Mouse (Mus musculus) stomach, embryonic 15.5 days (tissue): ENCODE measurements around the gene Ehmt1. TPM values are rescaled to one million over a fixed set of nuclear protein-coding genes. Genes with fewer than 3 reads are reported as not detected.

Experiments used
- ATAC-seq: fragments of 200-750 bp; cut with Nextera tagmentation; 2 replicates; pipeline ENCODE4 v1.8.0; 2017; ENCODE audit warnings: low read depth, moderate number of reproducible peaks, moderate TSS enrichment; ENCODE audit not compliant: insufficient read depth, low FRiP score
- H3K27ac ChIP-seq: fragments of 300-500 bp; sonication (generic); 2 replicates; pipeline ENCODE4 v1.5.1; 2015; ENCODE audit warnings: mild to moderate bottlenecking, inconsistent platforms
- H3K27me3 ChIP-seq: fragments of 300-500 bp; sonication (generic); replicated peaks from 2 replicates; pipeline ENCODE4 v1.6.1; 2015; ENCODE audit warnings: inconsistent platforms
- H3K36me3 ChIP-seq: fragments of 300-500 bp; sonication (generic); 2 replicates; pipeline ENCODE4 v1.6.1; 2015; ENCODE audit warnings: inconsistent platforms
- H3K4me1 ChIP-seq: fragments of 300-500 bp; sonication (generic); 2 replicates; pipeline ENCODE4 v1.6.1; 2015; ENCODE audit warnings: inconsistent platforms
- H3K4me2 ChIP-seq: fragments of 300-500 bp; sonication (generic); 2 replicates; pipeline ENCODE4 v1.6.1; 2015; ENCODE audit warnings: mild to moderate bottlenecking, inconsistent platforms
- H3K4me3 ChIP-seq: fragments of 300-500 bp; sonication (generic); replicated peaks from 2 replicates; pipeline ENCODE4 v1.5.1; 2015; ENCODE audit warnings: inconsistent platforms
- H3K9ac ChIP-seq: fragments of 300-500 bp; sonication (generic); 2 replicates; pipeline ENCODE4 v1.6.1; 2015; ENCODE audit warnings: inconsistent platforms
- H3K9me3 ChIP-seq: fragments of 300-500 bp; sonication (generic); 2 replicates; pipeline ENCODE4 v1.6.1; 2016; ENCODE audit warnings: inconsistent platforms
- WGBS: fragments of 180-500 bp; shearing (Covaris S2); methylation state at CpG from one replicate; pipeline ENCODE4 v1.1.7; 2015; 5-methylcytosine and 5-hydroxymethylcytosine counted together
- polyA plus RNA-seq: library from polyadenylated mRNA; unstranded; fragments of >200 nt; fragmentation: Nextera tagmentation; extraction: Ambion mirVana; gene quantifications from 2 replicates; pipeline ENCODE4 v1.2.1, GENCODE M21; 2015

Gene Ehmt1
- polyA plus RNA-seq, 1 experiment from 2014 or later, result 74.2 TPM

GRCm38 (mm10) chr2:24870952-24871351 is 48.5 kb downstream of the Ehmt1 start:
- H3K4me3 ChIP-seq, result no peak overlapping the region
- no peaks in the 10 kb centered on the region for H3K9me3 ChIP-seq
- H3K36me3 ChIP-seq, result peaks cover 16% of the 10 kb centered on the region
- H3K27me3 ChIP-seq, result no peaks in the 10 kb centered on the region
- WGBS, result 90% methylated on average over 1 of the region's 1 CpGs
- no peak overlapping the region for H3K9ac ChIP-seq
- no peak overlapping the region for H3K27ac ChIP-seq
- no peak overlapping the region for H3K4me2 ChIP-seq
- H3K4me1 ChIP-seq, result no peaks in the 10 kb centered on the region
- no peak for ATAC-seq

DNA sequence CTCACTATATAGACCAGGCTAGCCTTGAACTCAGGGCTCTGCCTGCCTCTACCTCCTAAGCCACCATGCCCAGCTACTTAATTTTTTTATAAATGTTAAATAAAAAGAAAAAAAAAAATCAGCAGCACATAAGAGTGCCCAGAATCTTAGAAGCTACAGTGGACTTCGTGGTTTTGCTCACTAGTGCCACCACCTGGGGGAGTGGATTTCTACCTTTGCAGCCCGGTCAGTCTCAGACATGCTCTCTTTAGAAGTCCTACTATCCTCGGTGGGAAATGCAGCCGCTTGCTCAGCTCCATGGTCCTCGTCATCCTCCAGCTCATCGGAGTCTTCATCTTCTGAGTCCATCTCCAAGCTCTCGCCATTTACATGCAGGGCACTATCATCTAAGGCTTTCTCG is 56.4 kb downstream of the Ehmt1 start:
- Histone ChIP-seq H3K4me3 (no peak overlapping the region), H3K27ac (no peak overlapping the region), H3K4me2 (no peak overlapping the region), H3K36me3 (peaks cover 22% of the 10 kb centered on the region), H3K4me1 (no peaks in the 10 kb centered on the region), H3K27me3 (no peaks in the 10 kb centered on the region), H3K9ac (no peak overlapping the region), H3K9me3 (no peaks in the 10 kb centered on the region)
- ATAC-seq, result no peak
- 86% methylated on average over 8 of the region's 8 CpGs for WGBS

DNA sequence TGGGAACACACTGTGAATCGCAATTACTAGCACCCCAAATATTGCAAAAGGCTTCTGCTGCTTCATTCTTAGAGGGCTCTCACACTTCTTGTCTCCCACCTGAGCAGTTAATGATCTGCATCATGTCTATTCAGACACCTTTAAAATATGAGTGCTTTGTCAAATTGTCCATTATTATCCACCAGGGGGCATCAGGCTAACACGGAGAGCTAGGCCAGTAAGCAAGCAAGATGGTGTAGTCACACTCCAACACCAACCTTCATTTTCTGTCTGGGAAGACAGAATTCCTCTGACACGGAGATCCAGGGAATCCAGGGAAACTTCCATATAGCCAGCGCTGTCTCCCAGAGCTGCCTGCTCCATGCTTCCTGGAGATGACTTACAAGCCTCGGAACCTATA is 67.0 kb downstream of the Ehmt1 start:
- Histone ChIP-seq H3K36me3 (peaks cover 41% of the 10 kb centered on the region), H3K9me3 (no peaks in the 10 kb centered on the region), H3K9ac (no peak overlapping the region), H3K27me3 (no peaks in the 10 kb centered on the region), H3K4me3 (no peak overlapping the region), H3K4me1 (no peaks in the 10 kb centered on the region), H3K27ac (no peak overlapping the region), H3K4me2 (no peak overlapping the region)
- 73% methylated on average over 5 of the region's 5 CpGs for WGBS
- ATAC-seq, result no peak

DNA sequence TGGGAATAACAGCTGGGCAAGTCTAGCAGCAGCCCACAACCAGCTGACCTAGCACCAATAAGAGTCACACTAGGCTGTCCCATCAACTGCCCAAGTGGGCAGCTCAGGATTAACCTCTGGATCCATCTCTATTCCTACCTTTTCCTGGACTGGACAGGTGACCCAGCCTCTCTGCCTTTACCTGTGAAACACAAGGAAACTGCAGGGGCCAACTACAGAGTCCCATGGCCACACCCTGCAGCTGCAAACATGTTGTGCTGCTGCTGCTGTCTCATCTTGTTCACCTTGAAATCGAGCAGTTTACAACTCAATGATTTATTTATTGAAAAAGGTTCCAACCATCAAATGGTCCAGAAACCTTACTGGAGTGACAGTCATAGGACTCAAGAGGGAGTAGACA is 72.9 kb downstream of the Ehmt1 start:
- no peak overlapping the region for H3K27ac ChIP-seq
- WGBS, result 71% methylated on average over 1 of the region's 1 CpGs
- H3K27me3 ChIP-seq, result no peaks in the 10 kb centered on the region
- no peak overlapping the region for H3K4me2 ChIP-seq
- H3K4me3 ChIP-seq, result no peak overlapping the region
- H3K9ac ChIP-seq, result no peak overlapping the region
- H3K36me3 ChIP-seq, result peaks cover 18% of the 10 kb centered on the region
- no peaks in the 10 kb centered on the region for H3K4me1 ChIP-seq
- no peaks in the 10 kb centered on the region for H3K9me3 ChIP-seq
- ATAC-seq, result no peak

DNA sequence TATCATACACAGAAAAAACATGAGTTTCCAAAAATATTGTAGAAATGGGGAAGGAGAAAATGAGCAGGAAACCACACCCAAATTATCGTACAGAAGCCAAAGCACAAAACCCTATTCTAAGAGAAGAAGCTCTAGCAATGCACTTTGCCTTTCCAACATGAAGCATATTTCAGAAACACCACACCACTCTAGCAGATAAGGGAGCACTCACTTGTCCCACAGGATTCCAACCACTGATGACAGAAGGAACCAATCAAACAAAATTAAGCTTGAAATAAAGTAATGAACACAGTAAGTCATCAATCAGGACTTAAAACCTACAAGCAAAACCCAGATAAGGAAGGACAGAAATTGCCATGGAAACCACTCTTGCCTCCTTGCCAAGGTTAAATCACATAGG is 74.2 kb downstream of the Ehmt1 start:
- peaks cover 24% of the 10 kb centered on the region for H3K36me3 ChIP-seq
- H3K9me3 ChIP-seq, result no peaks in the 10 kb centered on the region
- H3K27me3 ChIP-seq, result no peaks in the 10 kb centered on the region
- no peaks in the 10 kb centered on the region for H3K4me1 ChIP-seq
- H3K9ac ChIP-seq, result no peak overlapping the region
- WGBS, result 73% methylated on average over 1 of the region's 1 CpGs
- no peak for ATAC-seq
- no peak overlapping the region for H3K4me2 ChIP-seq
- H3K27ac ChIP-seq, result no peak overlapping the region
- no peak overlapping the region for H3K4me3 ChIP-seq

GRCm38 (mm10) chr2:24830614-24831013 is 88.8 kb downstream of the Ehmt1 start:
- H3K9ac ChIP-seq, result no peak overlapping the region
- no peaks in the 10 kb centered on the region for H3K9me3 ChIP-seq
- ATAC-seq, result no peak
- H3K27ac ChIP-seq, result no peak overlapping the region
- no peak overlapping the region for H3K4me2 ChIP-seq
- H3K4me1 ChIP-seq, result no peaks in the 10 kb centered on the region
- WGBS, result 76% methylated on average over 3 of the region's 3 CpGs
- no peaks in the 10 kb centered on the region for H3K27me3 ChIP-seq
- no peak overlapping the region for H3K4me3 ChIP-seq
- peaks cover 16% of the 10 kb centered on the region for H3K36me3 ChIP-seq

DNA sequence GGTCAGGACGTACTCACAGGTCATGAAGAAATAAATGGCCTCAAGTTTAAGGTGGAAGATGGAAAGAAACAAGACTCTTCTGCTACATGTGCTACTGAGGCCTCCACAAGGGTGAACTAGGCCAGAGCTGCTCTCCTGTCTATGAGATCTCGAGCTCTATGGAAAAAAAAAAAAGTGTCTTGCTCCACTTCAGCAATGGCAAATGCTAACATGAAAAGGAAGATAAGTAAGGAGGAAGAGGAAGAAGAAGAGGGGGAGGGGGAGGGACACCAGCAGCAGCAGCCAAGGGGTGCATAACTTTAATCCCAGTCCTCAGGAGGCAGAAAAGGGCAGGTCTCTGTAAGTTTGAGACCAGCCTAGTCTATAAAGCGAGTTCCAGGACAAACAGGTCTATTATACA is 109.7 kb downstream of the Ehmt1 start:
- 77% methylated on average over 3 of the region's 3 CpGs for whole genome bisulfite sequencing
- Histone ChIP-seq H3K4me2 (no peak overlapping the region), H3K9me3 (no peaks in the 10 kb centered on the region), H3K4me3 (no peak overlapping the region), H3K27me3 (no peaks in the 10 kb centered on the region), H3K36me3 (peaks cover 56% of the 10 kb centered on the region), H3K9ac (no peak overlapping the region), H3K4me1 (no peaks in the 10 kb centered on the region), H3K27ac (no peak overlapping the region)
- no peak for ATAC-seq

- Histone ChIP-seq H3K4me2 (no peak overlapping the region), H3K9ac (no peak overlapping the region), H3K9me3 (no peaks in the 10 kb centered on the region), H3K4me3 (no peak overlapping the region), H3K4me1 (no peaks in the 10 kb centered on the region), H3K27me3 (no peaks in the 10 kb centered on the region), H3K36me3 (peaks cover 58% of the 10 kb centered on the region), H3K27ac (no peak overlapping the region)
- WGBS, result 94% methylated on average over 10 of the region's 10 CpGs
- no peak for ATAC-seq
These were observed 111.7 kb downstream of the Ehmt1 start for GRCm38 (mm10) chr2:24807691-24808090.

GRCm38 (mm10) chr2:24807036-24807435 is 112.4 kb downstream of the Ehmt1 start:
- H3K4me3 ChIP-seq, result no peak overlapping the region
- H3K36me3 ChIP-seq, result peaks cover 60% of the 10 kb centered on the region

GRCm38 (mm10) chr2:24806143-24806542 is 113.3 kb downstream of the Ehmt1 start:
- no peak overlapping the region for H3K4me3 ChIP-seq
- WGBS, result 91% methylated on average over 6 of the region's 6 CpGs

More at GRCm38 (mm10) chr2:24807036-24807435, 112.4 kb downstream of the Ehmt1 start:
- no peak overlapping the region for H3K27ac ChIP-seq
- H3K27me3 ChIP-seq, result no peaks in the 10 kb centered on the region
- ATAC-seq, result no peak
- H3K9me3 ChIP-seq, result no peaks in the 10 kb centered on the region
- H3K4me1 ChIP-seq, result no peaks in the 10 kb centered on the region
- 92% methylated on average over 3 of the region's 3 CpGs for WGBS
- H3K9ac ChIP-seq, result no peak overlapping the region
- no peak overlapping the region for H3K4me2 ChIP-seq

DNA sequence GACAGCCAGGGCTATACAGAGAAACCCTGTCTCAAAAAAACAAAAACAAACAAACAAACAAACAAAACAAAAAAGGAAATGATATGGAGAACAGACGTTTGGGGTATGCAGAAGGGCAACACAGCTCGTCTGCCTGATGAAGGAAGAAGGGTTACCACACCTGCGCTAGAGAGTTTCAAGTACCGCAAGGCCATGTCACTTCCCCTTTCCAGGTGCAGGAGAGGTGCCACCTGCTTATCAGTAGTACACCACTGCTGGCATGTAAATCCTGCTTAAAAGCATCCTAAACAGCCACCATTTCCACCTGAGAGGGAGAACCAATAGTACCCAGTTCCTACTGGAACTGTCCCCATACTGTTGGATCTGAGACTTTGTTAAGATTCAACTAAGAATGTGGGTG is 113.8 kb downstream of the Ehmt1 start:
- Histone ChIP-seq H3K27me3 (no peaks in the 10 kb centered on the region), H3K4me1 (no peaks in the 10 kb centered on the region), H3K4me2 (no peak overlapping the region), H3K36me3 (peaks cover 66% of the 10 kb centered on the region), H3K9ac (no peak overlapping the region), H3K27ac (no peak overlapping the region), H3K9me3 (no peaks in the 10 kb centered on the region), H3K4me3 (no peak overlapping the region)
- ATAC-seq, result no peak
- WGBS, result 86% methylated on average over 4 of the region's 4 CpGs

More at GRCm38 (mm10) chr2:24806143-24806542, 113.3 kb downstream of the Ehmt1 start:
- Histone ChIP-seq H3K4me2 (no peak overlapping the region), H3K27me3 (no peaks in the 10 kb centered on the region), H3K4me1 (no peaks in the 10 kb centered on the region), H3K27ac (no peak overlapping the region), H3K9me3 (no peaks in the 10 kb centered on the region), H3K9ac (no peak overlapping the region), H3K36me3 (peaks cover 68% of the 10 kb centered on the region)
- ATAC-seq, result no peak

DNA sequence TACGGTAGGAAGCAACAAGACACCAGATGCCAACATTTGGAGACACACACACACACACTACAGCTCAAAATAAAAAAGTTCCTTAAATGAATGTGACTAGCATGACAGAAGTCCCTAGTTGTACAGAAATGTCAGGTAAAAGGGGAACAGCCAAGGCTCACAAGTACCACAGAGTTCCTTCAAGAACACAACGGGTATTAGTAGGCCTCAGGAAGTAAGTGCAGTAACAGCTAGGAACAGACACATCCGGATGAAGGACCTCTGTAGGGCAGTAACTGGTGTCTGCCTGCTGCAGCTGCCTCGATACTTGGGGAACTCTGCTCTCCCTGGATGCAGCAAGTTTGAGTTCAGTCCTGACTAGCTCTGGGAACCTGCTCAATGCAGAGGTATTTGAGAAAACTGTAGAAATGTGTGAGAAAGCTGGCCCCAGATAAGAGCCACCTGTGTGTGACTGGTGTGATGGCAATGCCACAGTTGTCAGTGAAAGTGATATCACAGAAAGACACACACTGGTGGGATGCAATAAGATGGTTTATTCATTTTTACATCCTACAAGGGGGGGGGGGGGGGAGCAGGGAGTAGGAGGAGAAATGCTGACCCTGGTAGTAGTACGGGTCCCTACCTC is 122.5 kb downstream of the Ehmt1 start:
- 83% methylated on average over 5 of the region's 5 CpGs for WGBS
- H3K27me3 ChIP-seq, result no peaks in the 10 kb centered on the region
- no peak overlapping the region for H3K4me2 ChIP-seq
- H3K27ac ChIP-seq, result no peak overlapping the region
- H3K9me3 ChIP-seq, result no peaks in the 10 kb centered on the region
- no peak overlapping the region for H3K4me3 ChIP-seq
- H3K9ac ChIP-seq, result no peak overlapping the region
- no peak for ATAC-seq
- no peaks in the 10 kb centered on the region for H3K4me1 ChIP-seq
- H3K36me3 ChIP-seq, result peaks cover 53% of the 10 kb centered on the region

GRCm38 (mm10) chr2:24787250-24787649 is 132.2 kb downstream of the Ehmt1 start:
- no peak overlapping the region for H3K27ac ChIP-seq
- WGBS, result 70% methylated on average over 4 of the region's 4 CpGs
- H3K9ac ChIP-seq, result no peak overlapping the region
- ATAC-seq, result no peak
- no peaks in the 10 kb centered on the region for H3K27me3 ChIP-seq
- no peak overlapping the region for H3K4me3 ChIP-seq
- H3K4me2 ChIP-seq, result no peak overlapping the region
- H3K36me3 ChIP-seq, result peaks cover 17% of the 10 kb centered on the region
- no peaks in the 10 kb centered on the region for H3K4me1 ChIP-seq
- H3K9me3 ChIP-seq, result no peaks in the 10 kb centered on the region
